In genomic region chr9:47589832-47590231, GRCm38 (mm10) we compare ENCODE assay signal across 10 mouse cellular contexts. TPM values are rescaled to one million over a fixed set of nuclear protein-coding genes. Genes with fewer than 3 reads are reported as not detected.
DNase-seq lines count a peak whose midpoint lies in the region; ATAC-seq lines count a peak whose summit lies in the region.
"Had no signal": no experiment of that assay in that cellular context is flagged by ENCODE, and none has a peak within 500 bp of the region (broad histone marks: within the 10 kb centered on the region; RNA-seq: fewer than 3 reads in every experiment).

No protein-coding gene starts in this region.

- no peaks in the 10 kb centered on the region for H3K36me3 ChIP-seq in embryonic facial prominence, embryonic 14.5 days (ENCODE audit: control insufficient read depth, insufficient read depth, low read length)
- no peaks in the 10 kb centered on the region for H3K36me3 ChIP-seq in embryonic facial prominence, embryonic 10.5 days (replicated peaks)
- no peaks in the 10 kb centered on the region for H3K36me3 ChIP-seq in heart, embryonic 13.5 days
- H3K36me3 ChIP-seq: hindbrain, embryonic 12.5 days had no signal

- no peak; the same call in 1 of the 2 replicates for ATAC-seq in embryonic facial prominence, embryonic 14.5 days (ENCODE audit: low read depth)
- no peak for ATAC-seq in heart, embryonic 13.5 days (ENCODE audit: extremely low read depth, insufficient number of reproducible peaks, low FRiP score, low TSS enrichment)
- ATAC-seq in megakaryocyte-erythroid progenitor cell, adult 5-6 weeks (replicated peaks; ENCODE audit: low FRiP score, low TSS enrichment, poor library complexity, severe bottlenecking) = no peak

- 53% methylated on average over 5 of the region's 5 CpGs for WGBS in embryonic facial prominence, embryonic 14.5 days
- WGBS in embryonic facial prominence, embryonic 10.5 days = 80% methylated on average over 5 of the region's 5 CpGs
- 11% methylated on average over 5 of the region's 5 CpGs for WGBS in heart, embryonic 13.5 days

- H3K4me3 ChIP-seq in embryonic facial prominence, embryonic 14.5 days (ENCODE audit: low read depth, low read length) = no peak overlapping the region
- no peak overlapping the region for H3K4me3 ChIP-seq in embryonic facial prominence, embryonic 10.5 days
- no peak overlapping the region for H3K4me3 ChIP-seq in heart, embryonic 13.5 days
- H3K4me3 ChIP-seq: hindbrain, embryonic 12.5 days had no signal

- DNase-seq in embryonic facial prominence, embryonic 14.5 days (ENCODE audit: low spot score) = peak; percentile 73
- no peak for DNase-seq in embryonic facial prominence, embryonic 10.5 days (ENCODE audit: low spot score)
- DNase-seq in Muller cell, postnatal 12 days (ENCODE audit: inconsistent ontology term) = peak; percentile 88
- peak; percentile 92 for DNase-seq in lung, postnatal 36 days
- DNase-seq in right cerebral cortex, postnatal 10 days (ENCODE audit: low spot score in 2 of 2) = no peak
- DNase-seq in left cerebral cortex, adult 8-10 months (ENCODE audit: low spot score in 2 of 2) = no peak

- H3K9me3 ChIP-seq in embryonic facial prominence, embryonic 14.5 days (ENCODE audit: control insufficient read depth, low read length) = no peaks in the 10 kb centered on the region
- no peaks in the 10 kb centered on the region for H3K9me3 ChIP-seq in embryonic facial prominence, embryonic 10.5 days
- no peaks in the 10 kb centered on the region for H3K9me3 ChIP-seq in heart, embryonic 13.5 days
- H3K9me3 ChIP-seq: hindbrain, embryonic 12.5 days had no signal

- no peak overlapping the region for H3K4me2 ChIP-seq in embryonic facial prominence, embryonic 14.5 days (ENCODE audit: low read depth, low read length)
- H3K4me2 ChIP-seq in heart, embryonic 13.5 days = peak overlapping the region; percentile 33
- H3K4me2 ChIP-seq: hindbrain, embryonic 12.5 days had no signal

- H3K4me1 ChIP-seq in embryonic facial prominence, embryonic 14.5 days (ENCODE audit: control insufficient read depth, insufficient read depth, low read length) = peaks cover 23% of the 10 kb centered on the region
- H3K4me1 ChIP-seq in embryonic facial prominence, embryonic 10.5 days = peaks cover 20% of the 10 kb centered on the region
- peaks cover 17% of the 10 kb centered on the region for H3K4me1 ChIP-seq in heart, embryonic 13.5 days

- no peak overlapping the region for H3K27ac ChIP-seq in embryonic facial prominence, embryonic 14.5 days (replicated peaks; ENCODE audit: low read depth, low read length)
- no peak overlapping the region for H3K27ac ChIP-seq in embryonic facial prominence, embryonic 10.5 days (replicated peaks)
- H3K27ac ChIP-seq in heart, embryonic 13.5 days (replicated peaks) = peak overlapping the region; percentile 52; the same call in 1 of the 2 replicates
- H3K27ac ChIP-seq: hindbrain, embryonic 12.5 days had no signal

- no peaks in the 10 kb centered on the region for H3K27me3 ChIP-seq in embryonic facial prominence, embryonic 14.5 days (replicated peaks; ENCODE audit: control insufficient read depth, insufficient read depth, low read length)
- H3K27me3 ChIP-seq in embryonic facial prominence, embryonic 10.5 days (replicated peaks; ENCODE audit: low read depth, poor library complexity, severe bottlenecking) = no peaks in the 10 kb centered on the region
- no peaks in the 10 kb centered on the region; the same call in 1 of the 2 replicates for H3K27me3 ChIP-seq in heart, embryonic 13.5 days (replicated peaks)
- H3K27me3 ChIP-seq: CH12.LX; hindbrain, embryonic 12.5 days had no signal

- H3K9ac ChIP-seq in embryonic facial prominence, embryonic 14.5 days (ENCODE audit: low read depth, low read length) = no peak overlapping the region
- no peak overlapping the region for H3K9ac ChIP-seq in heart, embryonic 13.5 days
- H3K9ac ChIP-seq: hindbrain, embryonic 12.5 days had no signal

RNA-seq across cellular contexts. Expression of gene Cadm1, which starts 59.9 kb away (rescaled TPM):
- polyA plus RNA-seq in embryonic facial prominence, embryonic 14.5 days (2014; fragmentation: Nextera tagmentation; extraction: Ambion mirVana) = 75.1 and 76.2 TPM in 2 replicates
- polyA plus RNA-seq in embryonic facial prominence, embryonic 10.5 days (2016; fragmentation: Nextera tagmentation; extraction: Ambion mirVana) = 119 and 120 TPM in 2 replicates
- 15.8 and 16.0 TPM in 2 replicates for polyA plus RNA-seq in heart, embryonic 13.5 days (2015; fragmentation: Nextera tagmentation; extraction: Ambion mirVana)
- total RNA-seq in left cerebral cortex, adult 8-10 months (2022) = 100 to 1,000 TPM; 218 to 230 (median 223) TPM
- not detected in 2 replicates for total RNA-seq in megakaryocyte-erythroid progenitor cell, adult 5-6 weeks (2014; fragmentation: Nextera tagmentation)
- not detected in 2 replicates for total RNA-seq in megakaryocyte-erythroid progenitor cell, adult 5-6 weeks (2017)
- total RNA-seq: CH12.LX had no signal

Comparison
In these comparisons a context has a peak if more than half of its experiments do, and no peak if none do; other contexts are left out.
1. DNase-seq: peak in embryonic facial prominence, embryonic 14.5 days (single experiment), Muller cell, postnatal 12 days (single experiment) and lung, postnatal 36 days (single experiment); none in embryonic facial prominence, embryonic 10.5 days (single experiment), right cerebral cortex, postnatal 10 days (0 of 2) and left cerebral cortex, adult 8-10 months (0 of 2).